In the genomic region with DNA sequence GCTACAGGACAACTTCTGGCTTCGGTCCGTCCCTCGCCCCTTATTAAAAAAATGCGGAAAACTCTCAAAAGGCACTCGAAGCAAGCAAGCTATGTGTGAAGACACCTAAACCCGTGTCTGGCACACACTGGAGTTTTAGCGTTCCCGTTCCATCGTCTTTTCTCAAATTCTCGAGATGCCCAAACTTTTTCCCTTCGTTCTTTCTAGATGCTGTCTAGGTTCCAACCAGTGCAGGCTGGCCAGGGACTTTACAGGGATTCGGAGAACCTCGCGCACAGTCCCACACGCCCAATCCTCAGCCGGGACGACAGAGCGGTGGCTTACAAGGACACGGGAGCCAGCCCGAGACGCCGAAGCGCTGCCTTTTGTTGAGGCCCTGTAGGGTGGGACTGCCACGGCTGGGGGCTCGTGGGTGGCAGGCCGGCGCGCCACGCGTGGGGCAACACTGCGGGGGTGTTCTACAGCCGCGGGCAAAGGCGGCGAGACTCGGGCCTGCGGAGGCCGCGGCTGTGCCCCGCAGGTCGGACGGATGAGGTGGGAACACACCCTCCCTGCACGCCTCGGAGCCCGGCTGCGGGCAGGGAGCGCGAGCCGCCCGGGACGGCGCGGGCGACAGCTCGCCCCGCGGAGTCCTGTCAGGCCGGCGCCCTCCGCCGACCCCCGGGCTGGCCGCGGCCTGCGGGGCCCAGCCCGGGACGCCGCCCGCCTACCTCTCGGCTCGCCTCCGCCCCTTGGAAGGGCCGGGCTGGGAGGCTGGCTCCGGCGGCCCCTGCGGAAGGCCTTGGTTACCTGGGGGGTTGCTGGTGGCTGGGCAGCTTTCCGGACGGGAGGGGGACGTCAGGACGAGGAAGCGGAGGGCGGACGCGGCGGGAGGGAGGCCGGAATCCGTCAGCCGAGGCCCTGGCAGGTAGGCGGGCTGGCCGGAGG, we compare ENCODE assay signal across 8 mouse cellular contexts. TPM values are rescaled to one million over a fixed set of nuclear protein-coding genes. Genes with fewer than 3 reads are reported as not detected.
DNase-seq lines count a peak whose midpoint lies in the region; ATAC-seq and TF ChIP-seq lines count a peak whose summit lies in the region.

No protein-coding gene starts in this region.

- peak; percentile 22; the same call in 1 of the 2 replicates for TF ChIP-seq POLR2A in small intestine, adult 2 months (IDR thresholded peaks at IDR 0.05; ENCODE audit: low read depth, low read length)

- intact Hi-C loops in left cerebral cortex, postnatal 10 days (cut with DNase I), result no loop called here

- H3K27ac ChIP-seq in forebrain, embryonic 15.5 days (replicated peaks), result peak overlapping the region; percentile 97
- peak overlapping the region; percentile 97 for H3K27ac ChIP-seq in hindbrain, embryonic 12.5 days
- peak overlapping the region; percentile 93 for H3K27ac ChIP-seq in small intestine, adult 2 months (ENCODE audit: insufficient read depth, low read depth, low read length)

- H3K4me3 ChIP-seq in forebrain, embryonic 15.5 days, result peak overlapping the region; percentile 94
- H3K4me3 ChIP-seq in hindbrain, embryonic 12.5 days, result peak overlapping the region; percentile 100
- H3K4me3 ChIP-seq in small intestine, adult 2 months (ENCODE audit: low read depth, low read length), result peak overlapping the region; percentile 95

- peak overlapping the region; percentile 61 for H3K4me2 ChIP-seq in forebrain, embryonic 15.5 days (replicated peaks)
- H3K4me2 ChIP-seq in hindbrain, embryonic 12.5 days (replicated peaks), result peak overlapping the region; percentile 87

- H3K36me3 ChIP-seq in forebrain, embryonic 15.5 days, result no peaks in the 10 kb centered on the region
- H3K36me3 ChIP-seq in hindbrain, embryonic 12.5 days, result no peaks in the 10 kb centered on the region
- peaks cover under 1% of the 10 kb centered on the region for H3K36me3 ChIP-seq in small intestine, adult 2 months (ENCODE audit: control insufficient read depth, insufficient read depth, low read length)

- peak overlapping the region; percentile 98 for H3K9ac ChIP-seq in forebrain, embryonic 15.5 days (replicated peaks)
- peak overlapping the region; percentile 99 for H3K9ac ChIP-seq in hindbrain, embryonic 12.5 days

- no peak for TF ChIP-seq CTCF in small intestine, adult 2 months (IDR thresholded peaks at IDR 0.05; ENCODE audit: extremely low read depth, insufficient read length, insufficient replicate concordance, low read depth, low read length)

- H3K27me3 ChIP-seq in forebrain, embryonic 15.5 days, result 0 out of 2 replicates have a peak, but pooled peaks cover 4% of the 10 kb centered on the region
- H3K27me3 ChIP-seq in hindbrain, embryonic 12.5 days, result no peaks in the 10 kb centered on the region
- H3K27me3 ChIP-seq in small intestine, adult 2 months (ENCODE audit: control insufficient read depth, insufficient read depth, low read length), result no peaks in the 10 kb centered on the region

- peaks cover 36% of the 10 kb centered on the region for H3K4me1 ChIP-seq in forebrain, embryonic 15.5 days
- peaks cover 16% of the 10 kb centered on the region for H3K4me1 ChIP-seq in hindbrain, embryonic 12.5 days
- peaks cover 2% of the 10 kb centered on the region; the same call in 1 of the 2 replicates for H3K4me1 ChIP-seq in small intestine, adult 2 months (ENCODE audit: control insufficient read depth, insufficient read depth, insufficient read length, low read length)

- under 1% methylated on average over 76 of the region's 90 CpGs for WGBS in forebrain, embryonic 15.5 days
- under 1% methylated on average over 81 of the region's 90 CpGs for WGBS in hindbrain, embryonic 12.5 days
- WGBS in small intestine, adult 2 months, result under 1% methylated on average over 89 of the region's 90 CpGs

- peak; percentile 37 to 63 for DNase-seq in heart, adult 18-20 months
- DNase-seq in heart, adult 11 months, result no peak
- DNase-seq in c-Kit-positive CD71-positive TER-119-positive erythroid progenitor cells, embryonic 14.5 days (ENCODE audit: low spot score), result peak; percentile 57
- DNase-seq in left cerebral cortex, postnatal 10 days (ENCODE audit: extremely low spot score in 1 of 2, low spot score in 2 of 2), result peak; percentile 19 to 69

- peak; percentile 81 for ATAC-seq in forebrain, embryonic 15.5 days (replicated peaks)
- ATAC-seq in hindbrain, embryonic 12.5 days (ENCODE audit: low FRiP score), result peak; percentile 82
- ATAC-seq in megakaryocyte progenitor cell, adult 5-6 weeks (replicated peaks; ENCODE audit: poor library complexity), result peak; percentile 21

- no peaks in the 10 kb centered on the region for H3K9me3 ChIP-seq in forebrain, embryonic 15.5 days
- no peaks in the 10 kb centered on the region for H3K9me3 ChIP-seq in hindbrain, embryonic 12.5 days (replicated peaks)

RNA-seq across cellular contexts. Expression of gene Rab14, which starts 0.7 kb away (rescaled TPM):
- 100 to 1,000 TPM; 128 to 136 TPM for total RNA-seq in heart, adult 18-20 months (2021)
- polyA plus RNA-seq in forebrain, embryonic 15.5 days (2015; fragmentation: Nextera tagmentation; extraction: Ambion mirVana), result 445 and 460 TPM in 2 replicates
- polyA plus RNA-seq in hindbrain, embryonic 12.5 days (2016; fragmentation: Nextera tagmentation; extraction: Ambion mirVana), result 380 and 390 TPM in 2 replicates
- total RNA-seq in left cerebral cortex, postnatal 10 days (2021), result 100 to 1,000 TPM; 218 to 225 TPM
- total RNA-seq in megakaryocyte progenitor cell, adult 5-6 weeks (2015), result 110 and 111 TPM in 2 replicates
- total RNA-seq in megakaryocyte progenitor cell, adult 5-6 weeks (2017), result 105 and 106 TPM in 2 replicates
- polyA plus RNA-seq in small intestine, adult 2 months (2012; rRNA removed), result 28.2 and 239 TPM in 2 replicates

RNA-seq across cellular contexts. Expression of gene Gsn, which starts 55.9 kb away (rescaled TPM):
- total RNA-seq in heart, adult 18-20 months (2021), result 100 to 1,000 TPM; 742 to 802 TPM
- 18.0 and 18.1 TPM in 2 replicates for polyA plus RNA-seq in forebrain, embryonic 15.5 days (2015; fragmentation: Nextera tagmentation; extraction: Ambion mirVana)
- polyA plus RNA-seq in hindbrain, embryonic 12.5 days (2016; fragmentation: Nextera tagmentation; extraction: Ambion mirVana), result 72.4 and 80.2 TPM in 2 replicates
- total RNA-seq in left cerebral cortex, postnatal 10 days (2021), result 10 to 100 TPM; 28.3 to 36.7 TPM
- total RNA-seq in megakaryocyte progenitor cell, adult 5-6 weeks (2015), result 6.9 and 10.0 TPM in 2 replicates
- 12.5 TPM in 2 replicates for total RNA-seq in megakaryocyte progenitor cell, adult 5-6 weeks (2017)
- 198 and 205 TPM in 2 replicates for polyA plus RNA-seq in small intestine, adult 2 months (2012; rRNA removed)

Comparison
In these comparisons a context has a peak if more than half of its experiments do, and no peak if none do; other contexts are left out.
1. ATAC-seq: peak in every context shown above with its lines; median percentile 82 in hindbrain, embryonic 12.5 days; 81 in forebrain, embryonic 15.5 days; 21 in megakaryocyte progenitor cell, adult 5-6 weeks.
2. RNA of gene Gsn, which starts 55.9 kb away (total RNA-seq): 742 to 802 TPM in heart, adult 18-20 months; 28.3 to 36.7 TPM in left cerebral cortex, postnatal 10 days and 6.9 to 12.5 TPM in megakaryocyte progenitor cell, adult 5-6 weeks; every median in the first group is over 10 times any median in the second.
3. Peak in every context shown above with its lines, with median percentiles within 50 percentile points of each other: H3K27ac ChIP-seq and H3K4me3 ChIP-seq.